Mouse (Mus musculus): Measurements from ENCODE around the gene Nemp1.

The Nemp1 gene

DNA sequence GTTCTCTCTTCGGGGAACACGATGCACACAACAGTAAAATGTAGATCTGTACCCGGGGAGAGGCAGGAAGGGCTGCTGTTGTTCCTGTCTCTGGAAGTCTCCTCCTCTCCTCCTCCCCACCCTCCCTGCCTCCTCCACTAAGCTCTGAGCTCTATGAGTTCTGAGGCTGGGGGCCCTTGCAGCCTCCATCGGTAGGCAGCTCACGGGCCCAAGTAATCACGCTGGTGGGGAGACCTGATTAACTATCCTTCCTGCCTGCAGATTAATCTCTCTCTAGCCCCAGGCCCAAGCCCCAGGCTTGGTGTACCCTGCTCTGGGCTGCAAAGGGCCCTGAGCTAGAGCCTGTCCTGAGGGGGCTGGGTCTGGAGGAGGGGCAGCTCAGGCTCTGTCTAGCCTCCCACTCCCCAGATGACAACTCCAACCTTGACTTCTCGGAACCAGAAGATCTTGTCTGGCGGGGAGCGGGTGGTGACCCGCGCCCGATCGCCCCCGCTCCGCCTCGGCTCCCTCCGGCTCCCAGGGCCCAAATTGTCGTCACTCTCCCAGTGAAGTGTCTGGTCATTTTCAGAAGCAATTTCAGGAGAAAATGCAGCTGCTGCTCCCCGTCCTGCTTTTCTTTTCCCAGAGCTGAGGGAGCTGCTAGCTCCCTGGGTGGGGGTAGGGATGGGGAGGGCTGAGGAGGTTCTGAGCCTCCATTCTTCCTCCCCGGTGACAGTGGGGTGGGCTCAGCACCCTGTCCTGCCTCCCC, 55.1 kb downstream of the Nemp1 start:
- no peak for DNase-seq (ENCODE audit: low spot score in 2 of 2)

DNA sequence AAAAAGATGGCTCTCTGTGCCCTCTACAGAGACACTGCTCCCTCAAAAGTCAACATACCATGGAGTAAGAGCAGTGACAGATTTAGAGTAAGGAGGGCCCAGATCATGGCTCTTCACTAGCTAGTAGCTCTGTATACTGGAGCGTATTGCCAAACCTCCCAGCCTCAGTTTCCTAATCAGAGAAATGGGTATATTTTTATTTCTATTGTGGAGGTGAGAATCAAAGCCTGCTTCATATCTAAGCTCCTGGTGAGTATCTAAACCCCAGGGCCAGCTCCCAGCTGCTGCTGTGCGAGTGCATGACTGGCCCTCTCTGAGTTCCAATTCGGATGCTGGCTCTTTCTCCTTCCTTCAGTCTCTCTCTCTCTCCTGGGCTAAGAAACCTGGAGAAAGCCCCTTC, 57.5 kb downstream of the Nemp1 start, which contains the start of gene Tac2:
Gene Tac2, plus strand, starts transcription at position 301 of the 400 bp plus-strand sequence.
- DNase-seq (ENCODE audit: low spot score in 2 of 2), result no peak

DNA sequence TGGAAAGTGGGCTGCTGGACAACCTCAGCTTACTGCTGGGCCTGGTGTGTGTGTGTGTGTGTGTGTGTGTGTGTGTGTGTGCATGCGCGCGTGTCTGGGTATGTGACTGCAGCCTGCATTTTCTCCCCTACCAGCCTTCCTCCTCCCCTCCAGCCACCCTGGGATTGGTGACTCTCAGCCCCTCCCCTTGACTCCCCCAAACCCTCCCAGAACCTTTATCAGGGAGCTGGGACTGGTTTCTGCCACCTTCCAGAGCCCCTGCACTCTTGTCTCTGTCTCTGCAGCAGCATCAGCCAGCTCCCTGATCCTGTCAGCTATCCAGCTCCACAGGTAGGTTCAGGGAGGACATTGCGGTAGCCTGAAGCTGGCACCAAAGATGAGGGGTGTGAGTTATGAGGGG, 58.4 kb downstream of the Nemp1 start:
- DNase-seq (ENCODE audit: low spot score in 2 of 2), result no peak

DNA sequence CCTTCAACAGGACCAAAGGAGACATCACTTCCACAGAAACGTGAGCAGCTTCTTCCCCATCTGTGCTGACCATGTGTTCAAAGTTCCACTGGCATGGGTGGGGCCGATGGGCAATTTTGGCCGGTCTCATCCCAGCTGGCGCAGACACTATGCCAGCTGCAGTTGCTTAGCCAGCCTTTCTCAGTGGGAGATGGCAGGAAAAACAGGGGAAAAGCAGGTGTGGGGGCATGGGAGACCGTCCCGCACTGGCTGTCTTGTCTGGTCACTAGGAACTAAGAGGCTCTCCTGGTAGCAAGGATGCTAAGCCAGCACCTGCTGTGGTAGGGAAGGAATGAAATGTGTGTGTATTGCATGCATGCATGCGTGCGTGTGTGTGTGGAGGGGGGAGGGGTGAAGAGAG, 61.7 kb downstream of the Nemp1 start:
- DNase-seq (ENCODE audit: low spot score in 2 of 2), result no peak

DNA sequence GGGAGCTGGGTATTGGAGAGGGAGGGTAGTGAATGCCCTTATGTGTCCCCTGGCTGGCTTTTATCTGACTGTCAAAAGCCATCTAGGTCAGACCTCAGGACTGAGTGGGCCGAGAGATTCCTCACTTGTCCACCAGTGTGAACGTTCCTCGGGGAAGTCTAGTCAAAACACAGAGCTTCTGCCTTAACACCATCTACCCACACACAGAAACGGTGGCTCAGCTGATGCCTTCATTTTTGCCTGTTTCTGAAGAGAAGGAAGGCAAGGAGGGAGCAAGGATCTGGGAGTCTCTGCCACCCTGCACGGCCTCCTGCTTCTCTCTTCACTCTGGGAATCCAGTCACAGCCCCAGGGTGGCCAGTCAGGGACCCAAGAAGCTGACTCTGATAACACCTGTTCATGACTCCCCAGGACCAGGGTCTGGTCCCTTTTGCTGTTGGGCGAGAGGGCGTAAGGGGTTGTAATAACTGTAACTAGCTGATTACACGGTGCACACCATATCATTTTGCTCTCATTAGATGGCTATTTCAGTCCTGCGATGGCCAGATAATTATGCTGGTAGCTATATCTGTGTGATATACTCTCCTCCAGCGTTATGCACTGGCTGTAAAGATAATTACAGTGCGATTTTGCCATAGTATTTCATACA, 63.7 kb downstream of the Nemp1 start:
- no peak for DNase-seq (ENCODE audit: low spot score in 2 of 2)

DNA sequence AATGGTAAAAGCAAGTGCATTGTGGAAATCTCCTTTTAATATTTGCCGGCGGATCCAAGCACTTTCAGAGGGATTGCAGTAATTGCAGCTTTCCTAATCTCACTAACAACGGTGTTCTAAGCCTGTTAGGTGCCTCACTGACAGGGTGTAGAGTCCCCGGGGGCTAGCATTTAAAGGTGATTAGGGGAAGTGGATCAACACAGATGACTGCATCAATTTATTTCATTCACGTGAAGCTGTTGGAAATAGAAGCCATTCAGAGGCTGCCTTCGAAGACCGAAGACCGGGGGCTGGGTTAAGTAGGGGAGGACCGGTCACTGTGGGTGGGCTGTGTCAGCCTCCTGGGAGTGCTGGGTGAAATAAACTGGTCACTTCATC, 64.2 kb downstream of the Nemp1 start:
- no peak for DNase-seq (ENCODE audit: low spot score in 2 of 2)

DNA sequence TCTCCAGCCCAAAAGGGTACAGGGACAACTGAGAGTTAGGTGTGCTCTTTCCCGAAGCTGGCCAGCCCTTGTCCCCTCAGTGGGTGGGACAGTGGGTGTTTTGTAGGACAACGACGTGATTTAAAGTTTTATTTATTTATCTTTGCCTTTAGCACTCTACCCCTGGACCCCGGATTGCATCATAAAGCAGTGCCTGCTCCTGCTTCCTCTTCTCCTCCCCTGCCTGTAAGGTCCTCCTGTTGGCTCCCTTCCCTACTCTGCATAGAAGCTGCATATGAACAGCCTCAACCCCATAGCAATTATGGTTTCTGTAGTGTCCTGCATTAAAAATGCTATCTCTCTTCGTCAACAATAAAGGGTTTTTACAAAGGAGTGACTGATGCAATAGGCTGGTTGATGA, 64.7 kb downstream of the Nemp1 start:
- DNase-seq (ENCODE audit: low spot score in 2 of 2), result no peak

DNA sequence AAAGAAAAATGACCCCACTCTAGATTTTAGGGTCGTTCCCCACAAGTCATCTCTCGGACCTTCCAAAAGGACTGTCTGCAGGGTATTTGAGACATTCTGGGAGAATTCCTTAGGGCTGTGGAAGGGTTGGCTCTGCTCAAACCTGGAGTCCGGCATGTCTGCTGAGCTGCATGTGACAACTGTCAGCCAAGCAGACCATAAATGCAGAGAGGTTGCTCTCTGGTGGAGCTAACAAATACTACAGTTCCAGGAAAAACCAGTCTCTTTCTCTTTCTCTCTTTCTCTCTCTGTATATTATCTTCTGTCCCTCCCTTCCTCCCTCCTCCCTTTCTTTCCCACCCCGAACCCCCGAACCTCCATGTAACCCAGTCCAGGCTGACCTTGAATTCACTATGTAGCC, 67.7 kb downstream of the Nemp1 start:
- no peak for DNase-seq (ENCODE audit: low spot score in 2 of 2)

DNA sequence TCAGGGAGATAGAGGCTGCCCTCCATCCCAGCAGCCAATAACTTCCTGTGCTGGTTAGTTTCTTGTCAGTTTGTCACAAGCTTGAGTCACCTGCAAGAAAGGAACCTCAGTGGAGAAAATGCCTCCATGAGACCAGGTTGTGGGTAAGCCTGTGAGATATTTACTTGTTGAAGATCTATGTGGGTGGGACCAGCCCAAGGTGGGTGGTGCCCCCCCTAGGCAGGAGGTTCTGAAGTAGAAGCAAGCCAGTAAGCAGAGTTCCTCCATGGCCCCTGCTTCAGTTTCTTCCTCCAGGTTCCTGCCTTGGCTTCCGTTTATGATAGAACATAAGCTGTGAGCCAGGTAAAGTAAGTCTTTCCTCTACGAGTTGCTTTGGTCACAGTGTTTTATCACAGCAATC, 69.6 kb downstream of the Nemp1 start:
- no peak for DNase-seq (ENCODE audit: low spot score in 2 of 2)

DNA sequence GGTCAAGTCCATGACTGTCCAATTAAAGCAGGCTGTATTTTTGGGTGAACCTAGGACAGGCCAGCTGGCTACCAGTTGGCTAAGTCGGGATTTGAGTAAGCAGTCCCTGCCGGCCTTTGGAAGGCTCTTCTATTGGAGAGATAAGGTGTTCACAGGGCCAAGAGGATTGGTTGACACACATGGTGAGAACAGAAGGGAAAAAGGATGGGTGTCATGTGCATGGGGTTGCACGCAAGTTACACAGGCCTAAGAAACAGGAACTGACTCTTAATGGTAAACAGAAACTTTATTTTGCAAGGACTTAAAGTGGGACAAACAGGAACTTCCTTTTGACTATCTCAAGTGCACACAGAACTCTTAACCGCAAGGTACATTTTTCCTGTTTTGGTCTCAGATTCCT, 70.2 kb downstream of the Nemp1 start:
- no peak for DNase-seq (ENCODE audit: low spot score in 2 of 2)

DNA sequence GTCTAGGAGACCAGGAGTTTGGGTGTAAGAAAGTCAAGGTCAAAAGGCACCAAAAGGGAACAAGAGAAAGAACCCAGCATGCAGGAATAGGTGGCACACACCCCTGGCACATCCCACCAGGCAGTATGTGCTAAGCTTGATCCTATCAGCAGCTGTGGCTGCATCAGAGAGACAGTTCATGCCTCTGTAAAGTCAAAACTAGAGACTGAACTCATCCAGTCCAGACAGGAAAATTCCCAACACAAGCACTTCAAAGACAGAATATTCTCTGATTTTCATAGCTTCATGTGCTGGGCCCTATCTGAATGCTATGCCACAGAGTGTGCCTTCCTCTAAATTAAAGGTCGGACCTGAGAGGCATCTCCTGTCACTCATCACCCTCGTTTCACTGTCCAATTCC, 70.9 kb downstream of the Nemp1 start:
- no peak for DNase-seq (ENCODE audit: low spot score in 2 of 2)

DNA sequence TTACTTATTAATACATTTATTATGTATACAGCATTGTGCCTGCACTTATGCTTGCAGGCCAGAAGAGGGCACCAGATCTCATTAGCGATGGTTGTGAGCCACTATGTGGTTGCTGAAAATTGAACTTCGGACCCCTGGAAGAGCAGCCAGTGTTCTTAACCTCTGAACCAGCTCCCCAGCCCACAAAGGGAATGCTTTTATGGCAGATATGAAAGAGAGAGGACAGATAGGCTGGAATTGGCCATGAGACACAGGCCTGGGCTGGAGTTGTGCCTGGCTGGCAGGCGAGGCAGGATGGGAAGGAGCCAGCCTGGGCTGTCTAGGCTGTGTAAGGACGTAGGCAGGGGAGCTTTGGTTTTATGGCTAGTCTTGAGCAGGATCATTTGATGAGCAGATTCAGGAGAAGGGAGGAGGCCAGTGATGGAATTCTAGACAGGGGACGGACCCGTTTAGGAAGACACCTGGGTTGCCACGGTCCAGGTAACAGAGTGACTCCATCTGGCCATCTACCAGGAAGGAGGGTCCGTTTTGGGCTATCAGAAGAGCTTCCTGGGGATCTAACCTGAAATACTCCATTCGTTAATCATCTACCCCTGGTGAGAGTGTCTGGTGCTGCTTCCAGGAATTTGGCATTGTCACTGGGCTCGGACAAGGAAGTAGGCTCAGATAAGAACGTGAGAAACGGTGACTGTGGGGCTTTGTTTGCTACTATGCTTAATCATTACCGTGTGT, 71.6 kb downstream of the Nemp1 start:
- peak in 1 of 2 experiments; percentile 61 for DNase-seq (ENCODE audit: low spot score in 2 of 2)

DNA sequence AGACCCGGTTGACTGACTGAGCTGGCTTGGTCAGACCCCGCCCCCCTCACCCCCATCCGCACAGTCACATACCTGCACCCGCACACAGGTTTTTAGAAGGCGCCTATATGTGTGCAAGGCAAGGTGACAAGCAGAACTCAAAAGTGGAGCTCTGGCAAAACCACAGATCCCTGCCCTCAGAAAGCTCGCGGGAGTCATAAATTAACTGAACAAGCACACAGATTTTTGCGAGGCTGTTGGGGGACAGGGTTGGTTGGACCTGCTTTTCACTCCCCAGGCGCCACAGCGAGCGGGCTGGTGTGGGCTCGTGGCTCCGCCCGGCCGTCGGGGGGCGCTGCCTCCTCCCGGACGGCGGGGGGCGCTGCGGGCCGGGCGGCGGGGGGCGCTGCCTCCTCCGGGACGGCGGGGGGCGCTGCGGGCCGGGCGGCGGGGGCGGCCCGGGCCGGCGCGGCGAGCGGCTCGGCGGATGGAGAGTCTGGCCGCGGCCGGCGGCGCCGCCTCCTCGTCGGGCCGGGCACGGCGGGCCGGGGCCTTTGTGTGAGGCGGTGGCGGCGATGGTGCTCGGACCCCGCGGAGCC, 72.5 kb downstream of the Nemp1 start, which contains the start of gene Zbtb39:
Gene Zbtb39, plus strand, starts transcription at position 456 of the 578 bp plus-strand sequence.
- DNase-seq (ENCODE audit: low spot score in 2 of 2), result peak; percentile 60 to 83

DNA sequence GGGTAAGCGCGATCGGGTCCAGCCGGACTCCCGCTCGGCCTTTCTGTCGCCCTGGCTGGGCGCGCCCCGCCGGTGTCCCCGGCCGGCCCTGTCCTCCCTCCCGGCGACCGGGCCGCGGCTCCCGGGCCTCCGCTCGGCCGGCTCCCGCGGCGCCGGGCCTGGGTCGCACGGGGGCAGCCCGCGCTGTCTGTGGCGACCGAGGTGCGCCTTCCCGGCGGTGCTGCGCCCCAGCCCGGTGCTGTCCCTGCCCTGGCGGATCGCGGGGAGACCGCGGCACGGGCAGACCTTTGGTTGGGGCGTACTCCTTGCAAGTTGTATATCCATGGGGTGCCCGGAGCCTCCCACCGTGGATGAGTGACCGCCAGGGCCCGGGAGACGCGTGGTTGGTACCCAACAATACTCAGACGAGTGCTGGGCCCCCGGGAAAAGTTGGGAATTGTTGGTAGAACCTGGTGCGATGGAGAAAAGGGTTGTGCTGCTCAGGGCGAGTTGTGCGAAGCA, 73.0 kb downstream of the Nemp1 start:
- DNase-seq (ENCODE audit: low spot score in 2 of 2), result peak; percentile 26 to 40

DNA sequence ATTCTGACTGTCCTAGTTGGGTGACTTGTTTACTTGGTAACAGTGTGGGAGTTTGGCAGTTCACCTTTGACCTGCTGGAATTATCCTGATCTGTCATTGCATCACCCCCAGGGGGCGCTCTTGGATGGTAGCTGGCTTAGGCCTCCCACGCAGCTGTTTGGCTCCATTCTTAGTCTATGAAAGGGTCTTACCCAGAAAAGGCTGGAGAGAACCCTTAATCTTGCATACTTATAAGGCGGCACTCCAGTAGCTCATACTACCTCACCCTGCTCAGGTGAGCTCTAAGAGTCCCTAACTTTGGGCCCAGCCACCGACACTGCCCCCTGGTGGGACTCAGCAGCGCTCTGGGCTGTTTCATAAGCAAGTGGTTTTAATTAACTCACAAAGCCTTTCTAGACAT, 78.0 kb downstream of the Nemp1 start:
- peak in 1 of 2 experiments; percentile 52 for DNase-seq (ENCODE audit: low spot score in 2 of 2)

DNA sequence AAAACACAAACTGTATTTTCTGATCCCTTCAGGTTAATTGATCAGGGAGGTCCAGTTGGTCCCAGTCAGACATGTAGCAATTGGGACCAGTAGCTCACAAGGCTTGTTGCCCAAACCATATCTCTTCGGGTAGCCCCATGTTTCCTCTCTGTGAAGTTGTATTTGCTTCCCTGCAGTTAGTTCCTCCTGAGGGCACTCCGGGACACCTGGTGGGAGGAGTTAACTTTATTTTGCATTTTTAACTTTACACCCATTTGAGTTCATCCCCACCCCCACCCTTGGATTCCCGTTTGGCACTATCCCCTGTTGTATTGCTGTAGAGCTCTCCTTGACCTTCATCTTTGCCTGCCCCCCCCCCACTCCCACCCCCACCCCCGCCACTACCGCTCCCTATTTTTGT, 79.2 kb downstream of the Nemp1 start:
- DNase-seq (ENCODE audit: low spot score in 2 of 2), result no peak

DNA sequence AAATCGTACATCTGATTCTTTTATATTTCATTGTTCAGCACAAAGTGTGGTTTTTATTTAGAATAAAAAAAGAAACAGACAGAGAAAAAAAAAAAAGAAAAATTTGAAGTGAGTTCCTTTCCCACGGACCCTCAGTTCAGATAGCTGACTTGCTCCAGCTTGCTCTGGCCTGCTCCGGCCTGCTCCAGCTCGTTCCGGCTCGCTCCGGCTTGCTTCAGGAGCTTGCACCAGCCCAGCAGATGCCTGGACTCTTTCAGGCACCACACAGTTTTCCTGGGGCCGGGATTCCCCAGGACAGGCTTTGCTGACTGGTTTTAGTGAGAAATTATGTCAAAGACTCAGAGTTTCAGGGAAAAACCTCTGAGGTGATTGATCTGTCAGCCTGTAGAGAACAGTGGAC, 80.6 kb downstream of the Nemp1 start:
- DNase-seq (ENCODE audit: low spot score in 2 of 2), result no peak

DNA sequence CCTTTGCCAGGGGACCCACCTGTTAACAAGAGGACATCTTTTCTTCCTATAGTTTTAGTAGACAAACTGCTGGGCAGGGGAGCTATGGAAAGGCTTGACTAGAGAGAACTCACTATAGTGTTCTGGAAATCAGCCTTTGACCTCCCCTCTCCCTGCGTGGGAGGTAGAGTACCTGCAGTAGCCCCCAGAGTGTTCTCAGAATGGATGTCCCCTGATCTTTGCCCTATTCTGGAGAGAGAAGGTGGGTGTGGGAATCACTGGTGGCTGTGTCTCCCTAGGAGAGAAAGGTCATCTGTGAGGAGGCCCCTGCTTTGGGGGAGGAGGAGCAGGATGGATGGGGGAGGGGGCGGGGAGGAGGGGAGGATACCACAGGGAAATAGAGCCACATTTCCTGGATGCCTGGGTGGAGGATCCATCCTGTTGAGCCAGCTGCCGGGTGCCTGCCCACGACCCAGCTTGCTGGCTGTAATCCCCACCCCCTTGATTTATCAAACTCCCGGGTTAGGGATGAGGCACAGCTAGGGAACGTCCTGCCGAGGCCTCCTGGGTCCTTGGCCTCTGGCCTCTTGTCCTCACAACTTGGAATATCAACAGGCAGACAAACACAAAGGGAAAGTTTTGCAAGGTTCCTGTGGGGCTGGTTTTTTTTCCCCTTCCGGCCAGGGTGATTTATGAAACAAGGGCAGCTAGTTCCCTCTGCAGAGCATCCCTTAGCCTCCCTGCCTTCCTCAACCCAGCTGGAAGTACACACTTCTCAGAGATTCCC, 82.3 kb downstream of the Nemp1 start:
- DNase-seq (ENCODE audit: low spot score in 2 of 2), result no peak

DNA sequence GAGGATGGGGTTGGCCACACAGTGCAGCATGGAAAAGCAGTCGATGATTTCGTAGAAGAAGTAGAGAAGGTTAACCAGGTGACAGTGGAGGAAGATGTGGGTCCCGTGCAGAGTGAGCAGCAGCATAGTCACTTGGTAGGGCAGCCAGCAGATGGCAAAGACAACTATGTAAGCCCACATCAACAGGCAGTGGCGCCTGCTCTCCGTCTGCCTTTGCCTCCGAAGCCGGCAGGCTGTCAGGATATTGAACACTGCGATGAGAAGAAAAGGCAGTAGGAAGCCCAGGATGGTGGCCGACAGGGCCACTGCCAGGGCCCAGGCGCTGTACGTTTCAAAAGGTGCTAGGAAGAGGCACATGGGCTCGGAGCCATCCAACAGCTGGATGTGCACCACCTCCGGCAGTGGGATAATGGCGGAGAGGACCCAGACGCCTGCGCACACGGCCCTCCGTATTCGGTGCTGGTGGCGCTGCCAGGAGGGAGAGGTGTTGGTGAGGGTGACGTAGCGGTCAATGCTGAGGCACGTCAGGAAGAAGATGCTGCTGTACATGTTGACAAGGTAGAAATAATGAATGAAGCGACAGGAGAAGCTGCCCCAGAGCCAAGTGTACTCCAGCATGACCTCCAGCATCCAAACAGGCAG, 83.6 kb downstream of the Nemp1 start:
- DNase-seq (ENCODE audit: low spot score in 2 of 2), result no peak
